Mouse (Mus musculus) kidney, embryonic 14.5 days (tissue): ENCODE results near the gene Hivep3. TPM values are rescaled to one million over a fixed set of nuclear protein-coding genes. Genes with fewer than 3 reads are reported as not detected.
A peak's percentile ranks its signal among the peaks of the same experiment; 100 is the strongest.

ENCODE experiments used
- ATAC-seq: fragments of 200-750 bp; cut with Nextera tagmentation; 2 replicates; pipeline ENCODE4 v1.8.0; 2017; ENCODE audit warnings: moderate number of reproducible peaks, mild to moderate bottlenecking, moderate TSS enrichment, moderate library complexity; ENCODE audit not compliant: low FRiP score, low TSS enrichment
- H3K27ac ChIP-seq: fragments of 300-500 bp; sonication (generic); 2 replicates; pipeline ENCODE4 v1.5.1; 2014; ENCODE audit warnings: low read depth, mild to moderate bottlenecking, low read length, moderate library complexity, mixed read lengths
- H3K27me3 ChIP-seq: fragments of 300-500 bp; sonication (generic); 2 replicates; pipeline ENCODE4 v1.6.1; 2014; ENCODE audit warnings: mild to moderate bottlenecking, low read length; ENCODE audit not compliant: control insufficient read depth, insufficient read depth
- H3K36me3 ChIP-seq: fragments of 300-500 bp; sonication (generic); 2 replicates; pipeline ENCODE4 v1.6.1; 2014; ENCODE audit warnings: low read length, mixed read lengths; ENCODE audit not compliant: control insufficient read depth, insufficient read depth
- H3K4me1 ChIP-seq: fragments of 300-500 bp; sonication (generic); 2 replicates; pipeline ENCODE4 v1.6.1; 2014; ENCODE audit warnings: low read length, mixed read lengths; ENCODE audit not compliant: control insufficient read depth, insufficient read depth
- H3K4me2 ChIP-seq: fragments of 300-500 bp; sonication (generic); replicated peaks from 2 replicates; pipeline ENCODE4 v1.6.1; 2014; ENCODE audit warnings: low read depth, mild to moderate bottlenecking, low read length
- H3K4me3 ChIP-seq: fragments of 300-500 bp; sonication (generic); 2 replicates; pipeline ENCODE4 v1.5.1; 2014; ENCODE audit warnings: mild to moderate bottlenecking, low read length
- H3K9ac ChIP-seq: fragments of 300-500 bp; sonication (generic); 2 replicates; pipeline ENCODE4 v1.6.1; 2014; ENCODE audit warnings: low read depth, mild to moderate bottlenecking, low read length, moderate library complexity
- H3K9me3 ChIP-seq: fragments of 300-500 bp; sonication (generic); 2 replicates; pipeline ENCODE4 v1.6.1; 2016; ENCODE audit warnings: low read length; ENCODE audit not compliant: control insufficient read depth
- WGBS: fragments of 180-500 bp; shearing (Covaris S2); extraction: QIAGEN DNeasy Blood & Tissue Kit; methylation state at CpG from one replicate; pipeline ENCODE4 v1.1.7; 2014; 5-methylcytosine and 5-hydroxymethylcytosine counted together
- polyA plus RNA-seq: library from polyadenylated mRNA; unstranded; fragments of >200 nt; fragmentation: Nextera tagmentation; extraction: Ambion mirVana; gene quantifications from 2 replicates; pipeline ENCODE4 v1.2.1, GENCODE M21; 2014

Hivep3 gene
- polyA plus RNA-seq, 1 experiment from 2014 or later: 6.3 TPM

DNA sequence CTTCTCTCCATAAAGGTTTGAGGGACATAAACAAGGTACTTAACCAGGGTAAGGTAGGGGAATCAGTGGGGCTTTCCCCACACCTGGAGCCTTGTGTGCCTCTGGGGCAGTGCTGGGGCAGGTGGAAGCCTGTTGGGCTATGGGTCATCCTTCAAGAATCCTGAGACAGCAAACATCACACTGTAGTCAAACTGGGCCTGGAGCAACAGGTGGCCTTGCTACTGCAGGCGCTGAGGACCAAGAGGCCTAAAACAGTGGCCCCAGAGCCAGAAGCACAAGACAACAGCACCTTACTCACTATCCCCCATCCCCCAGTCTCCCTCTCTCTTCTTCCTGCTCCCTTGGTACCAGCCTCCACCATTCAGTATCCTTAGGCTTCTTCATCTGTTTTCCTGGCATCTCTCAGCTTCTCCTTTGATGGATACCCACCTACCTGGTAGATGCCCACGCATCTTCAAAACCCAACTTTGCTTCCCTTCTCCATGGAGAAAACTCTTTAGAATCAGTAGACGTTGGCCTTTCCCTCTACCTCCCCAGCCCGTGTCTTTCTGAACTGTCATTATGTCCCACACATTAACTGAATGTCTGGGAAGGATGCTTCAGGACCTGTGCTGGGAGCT, 289.7 kb downstream of the Hivep3 start:
- no peak overlapping the region for H3K4me3 ChIP-seq
- no peak overlapping the region for H3K4me2 ChIP-seq
- no peak for ATAC-seq
- H3K9me3 ChIP-seq: no peaks in the 10 kb centered on the region
- H3K36me3 ChIP-seq: no peaks in the 10 kb centered on the region
- no peak overlapping the region for H3K27ac ChIP-seq
- no peaks in the 10 kb centered on the region for H3K27me3 ChIP-seq
- H3K9ac ChIP-seq: no peak overlapping the region
- 89% methylated on average over 4 of the region's 4 CpGs for WGBS
- no peaks in the 10 kb centered on the region for H3K4me1 ChIP-seq

DNA sequence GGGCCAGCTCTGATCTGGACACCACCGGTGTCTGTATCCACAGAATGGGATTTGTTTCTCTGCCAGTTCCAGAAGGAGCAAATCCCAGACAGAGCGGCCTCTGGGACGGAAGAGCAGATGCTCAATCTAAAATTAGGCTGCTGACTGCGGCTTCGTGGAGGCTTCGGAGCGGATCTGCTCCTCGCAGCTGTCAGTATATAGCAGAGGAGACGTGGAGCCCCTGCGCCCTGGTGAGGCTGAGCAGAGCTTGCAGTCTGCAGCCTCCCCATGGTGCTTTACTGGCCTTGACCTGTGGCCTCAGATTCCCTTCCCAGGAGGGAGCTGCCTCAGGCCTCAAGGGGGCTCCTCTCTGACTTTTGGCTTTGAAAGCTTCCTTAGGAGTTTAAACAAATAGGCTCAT, 290.5 kb downstream of the Hivep3 start:
- Histone ChIP-seq H3K4me1 (no peaks in the 10 kb centered on the region), H3K4me3 (no peak overlapping the region), H3K9me3 (no peaks in the 10 kb centered on the region), H3K4me2 (no peak overlapping the region), H3K9ac (no peak overlapping the region), H3K27me3 (no peaks in the 10 kb centered on the region), H3K36me3 (no peaks in the 10 kb centered on the region), H3K27ac (no peak overlapping the region)
- no peak for ATAC-seq
- 58% methylated on average over 10 of the region's 10 CpGs for WGBS

DNA sequence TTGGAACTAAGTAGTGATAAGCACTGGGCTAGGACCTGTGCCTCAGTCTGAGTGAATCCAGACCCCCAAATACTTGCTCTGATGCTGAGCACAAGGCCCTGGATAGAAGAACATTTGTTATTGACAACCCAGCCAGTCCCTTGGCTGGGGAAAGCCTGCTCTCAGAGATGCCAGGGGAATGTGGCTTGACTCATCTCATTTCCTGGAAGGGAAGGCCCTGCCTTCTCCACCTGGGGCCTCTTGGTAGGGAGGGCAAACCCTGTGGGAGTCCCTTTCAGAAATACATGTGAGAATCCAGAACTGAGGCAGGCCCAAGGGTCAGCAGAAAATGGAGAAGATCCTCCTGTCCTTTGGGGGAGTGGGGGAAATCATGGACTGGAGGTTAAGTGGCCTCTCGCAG, 294.1 kb downstream of the Hivep3 start:
- H3K27me3 ChIP-seq: peaks cover 21% of the 10 kb centered on the region
- no peak overlapping the region for H3K4me3 ChIP-seq
- no peak overlapping the region for H3K9ac ChIP-seq
- H3K4me2 ChIP-seq: no peak overlapping the region
- H3K4me1 ChIP-seq: no peaks in the 10 kb centered on the region
- H3K36me3 ChIP-seq: no peaks in the 10 kb centered on the region
- no peak overlapping the region for H3K27ac ChIP-seq
- WGBS: 84% methylated on average over 1 of the region's 1 CpGs
- H3K9me3 ChIP-seq: no peaks in the 10 kb centered on the region
- no peak for ATAC-seq

DNA sequence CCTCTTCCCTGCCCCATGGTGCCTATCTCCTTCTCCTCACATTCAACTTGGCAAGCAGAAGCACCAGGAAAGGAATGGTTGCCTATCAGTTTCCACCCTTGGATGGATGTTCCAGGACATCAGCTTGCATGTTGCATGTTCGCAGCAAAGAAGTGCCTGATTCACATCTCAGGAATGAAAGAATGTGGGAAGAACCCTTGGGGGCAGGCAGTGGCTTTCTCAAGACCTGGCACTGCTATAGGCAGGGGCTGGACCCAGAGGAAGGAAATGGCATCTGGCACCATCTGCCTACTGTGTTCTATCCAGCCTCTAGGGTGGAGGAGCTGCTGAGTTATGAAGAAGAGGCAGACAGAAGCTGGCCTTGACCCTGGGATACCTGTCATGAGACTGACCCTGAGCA, 296.4 kb downstream of the Hivep3 start:
- Histone ChIP-seq H3K36me3 (no peaks in the 10 kb centered on the region), H3K4me3 (no peak overlapping the region), H3K9me3 (no peaks in the 10 kb centered on the region), H3K4me2 (no peak overlapping the region), H3K9ac (no peak overlapping the region), H3K27me3 (peaks cover 42% of the 10 kb centered on the region), H3K4me1 (no peaks in the 10 kb centered on the region), H3K27ac (no peak overlapping the region)
- ATAC-seq: no peak
- WGBS: 74% methylated on average over 1 of the region's 1 CpGs

DNA sequence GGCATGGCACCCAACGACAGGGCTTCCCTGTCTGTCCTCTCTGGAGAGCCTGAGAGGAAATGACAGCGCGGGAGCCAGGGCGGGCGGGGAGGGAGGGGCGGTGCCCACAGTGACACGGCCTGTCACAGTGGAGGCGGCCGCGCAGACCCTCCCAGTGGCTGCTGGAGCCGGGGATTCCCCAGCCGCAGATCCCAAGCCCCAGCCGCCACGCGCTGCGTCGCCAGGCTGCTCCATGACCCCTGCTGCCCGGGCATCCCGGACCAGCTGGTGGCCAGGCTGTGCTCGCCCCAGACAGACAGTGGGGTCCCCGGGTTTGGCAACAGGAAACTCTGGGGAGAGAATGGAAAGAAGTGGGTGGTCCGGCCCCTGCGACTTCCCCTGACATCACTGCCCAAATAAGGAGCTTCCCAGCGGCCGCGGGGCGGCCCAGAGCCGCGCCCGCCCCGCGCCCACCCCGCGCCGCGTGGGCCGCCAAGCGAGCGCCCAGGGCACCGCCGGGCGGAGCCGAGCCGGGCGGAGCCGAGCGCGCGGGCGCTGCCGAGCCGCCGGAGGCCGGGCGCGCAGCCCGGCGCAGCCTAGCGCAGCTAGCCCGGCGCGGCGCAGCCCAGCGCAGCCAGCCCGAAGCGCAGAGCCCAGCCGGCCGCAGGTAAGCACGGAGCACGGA, 298.9 kb downstream of the Hivep3 start:
- H3K27ac ChIP-seq: no peak overlapping the region
- no peaks in the 10 kb centered on the region for H3K4me1 ChIP-seq
- H3K9me3 ChIP-seq: no peaks in the 10 kb centered on the region
- WGBS: under 1% methylated on average over 58 of the region's 70 CpGs
- H3K4me3 ChIP-seq: peak overlapping the region; percentile 56
- peak overlapping the region; percentile 100 for H3K4me2 ChIP-seq
- no peaks in the 10 kb centered on the region for H3K36me3 ChIP-seq
- peaks cover 51% of the 10 kb centered on the region for H3K27me3 ChIP-seq
- H3K9ac ChIP-seq: peak overlapping the region; percentile 49
- ATAC-seq: peak; percentile 89

DNA sequence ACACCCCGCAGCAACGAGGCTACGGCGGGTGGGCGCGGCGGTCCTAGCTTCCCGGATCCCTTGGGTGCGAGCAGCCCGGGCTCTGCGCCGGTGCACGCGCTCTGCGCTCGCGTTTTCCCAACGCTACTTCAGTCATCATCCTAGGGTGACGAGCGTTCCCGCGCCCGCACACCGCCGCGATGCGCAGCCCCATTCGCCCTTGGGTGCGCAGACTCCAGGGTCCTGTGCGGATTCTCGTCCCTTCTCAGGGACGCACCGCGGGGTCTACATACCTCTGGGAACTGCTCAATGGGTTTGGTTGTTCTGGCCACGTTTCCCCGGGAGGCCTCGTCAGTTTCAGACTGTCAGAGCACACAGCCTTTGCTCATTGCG, 299.4 kb downstream of the Hivep3 start:
- H3K4me2 ChIP-seq: peak overlapping the region; percentile 100
- H3K4me3 ChIP-seq: peak overlapping the region; percentile 56
- peaks cover 51% of the 10 kb centered on the region for H3K27me3 ChIP-seq
- no peak overlapping the region for H3K27ac ChIP-seq
- peak; percentile 20 for ATAC-seq
- under 1% methylated on average over 38 of the region's 38 CpGs for WGBS
- H3K36me3 ChIP-seq: no peaks in the 10 kb centered on the region
- H3K4me1 ChIP-seq: no peaks in the 10 kb centered on the region
- peak overlapping the region; percentile 49 for H3K9ac ChIP-seq
- no peaks in the 10 kb centered on the region for H3K9me3 ChIP-seq

DNA sequence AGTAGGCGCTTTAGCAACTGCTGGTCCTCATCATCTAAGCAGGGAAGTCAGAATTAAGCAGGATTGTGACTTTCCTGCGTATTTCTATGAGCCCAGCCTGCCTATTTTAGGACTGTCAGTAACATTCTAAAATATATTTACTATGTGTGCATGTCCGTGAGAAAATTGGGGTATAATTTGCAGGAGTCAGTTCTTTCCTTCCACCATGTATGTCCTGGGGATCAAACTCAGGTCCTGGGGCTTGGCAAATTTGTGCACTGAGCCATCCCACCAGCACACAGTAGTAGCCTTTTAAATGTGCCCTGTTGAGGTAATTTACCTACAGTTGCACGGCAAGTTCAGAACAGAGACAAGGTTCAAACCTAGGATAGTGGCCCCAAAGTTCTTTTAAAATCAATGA, 302.7 kb downstream of the Hivep3 start:
- ATAC-seq: no peak
- Histone ChIP-seq H3K4me3 (no peak overlapping the region), H3K4me1 (no peaks in the 10 kb centered on the region), H3K9ac (no peak overlapping the region), H3K4me2 (no peak overlapping the region), H3K27me3 (peaks cover 42% of the 10 kb centered on the region), H3K9me3 (no peaks in the 10 kb centered on the region), H3K27ac (no peak overlapping the region), H3K36me3 (no peaks in the 10 kb centered on the region)
- WGBS: 80% methylated on average over 4 of the region's 4 CpGs

DNA sequence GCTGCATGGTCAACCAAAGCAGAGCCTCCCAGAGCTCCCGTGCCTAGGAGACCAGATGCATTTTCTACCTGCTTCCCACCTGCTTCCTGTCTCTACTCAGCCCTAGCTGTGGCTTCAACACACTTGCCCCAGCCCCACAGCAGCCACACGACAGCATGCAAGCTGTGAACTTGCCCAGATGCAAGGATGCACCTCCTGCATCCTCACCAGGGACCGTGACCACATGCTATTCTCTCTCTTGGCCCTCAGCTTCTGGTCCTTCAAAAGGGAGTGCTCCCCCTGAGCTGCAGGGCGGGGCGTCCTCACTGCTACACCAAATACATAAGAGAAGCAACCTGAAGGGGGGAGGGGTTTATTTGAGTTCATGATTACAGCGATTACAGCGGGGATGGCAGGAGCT, 303.4 kb downstream of the Hivep3 start:
- ATAC-seq: no peak
- 50% methylated on average over 7 of the region's 7 CpGs for WGBS
- no peak overlapping the region for H3K9ac ChIP-seq
- H3K9me3 ChIP-seq: no peaks in the 10 kb centered on the region
- H3K27me3 ChIP-seq: peaks cover 35% of the 10 kb centered on the region
- no peak overlapping the region for H3K27ac ChIP-seq
- H3K4me2 ChIP-seq: no peak overlapping the region
- no peak overlapping the region for H3K4me3 ChIP-seq
- no peaks in the 10 kb centered on the region for H3K36me3 ChIP-seq
- H3K4me1 ChIP-seq: no peaks in the 10 kb centered on the region

DNA sequence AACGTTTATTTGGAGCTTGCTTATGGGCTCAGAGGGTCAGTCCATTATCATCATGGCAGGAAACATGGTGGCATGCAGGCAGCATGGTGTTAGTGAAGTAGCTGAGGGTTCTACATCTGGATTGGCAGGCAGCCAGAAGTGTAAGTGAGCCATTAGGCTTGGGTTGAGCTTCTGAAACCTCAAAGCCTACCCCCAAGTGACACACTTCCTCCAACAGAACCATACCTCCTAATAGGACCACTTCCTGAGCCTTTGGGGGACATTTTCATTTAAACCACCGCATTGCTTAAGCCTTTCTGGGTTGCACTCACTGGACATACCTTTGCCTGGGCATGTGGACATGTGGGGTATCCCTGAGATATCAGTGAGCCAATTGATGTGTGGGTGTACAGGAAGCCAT, 307.9 kb downstream of the Hivep3 start:
- H3K4me3 ChIP-seq: no peak overlapping the region
- no peaks in the 10 kb centered on the region for H3K4me1 ChIP-seq
- no peak for ATAC-seq
- H3K9me3 ChIP-seq: no peaks in the 10 kb centered on the region
- H3K27me3 ChIP-seq: no peaks in the 10 kb centered on the region
- no peak overlapping the region for H3K27ac ChIP-seq
- 87% methylated on average over 2 of the region's 2 CpGs for WGBS
- H3K36me3 ChIP-seq: no peaks in the 10 kb centered on the region
- H3K4me2 ChIP-seq: no peak overlapping the region
- H3K9ac ChIP-seq: no peak overlapping the region
